Mouse (Mus musculus) hindbrain, embryonic 11.5 days (tissue): ENCODE results near the gene Bivm. TPM values are rescaled to one million over a fixed set of nuclear protein-coding genes. Genes with fewer than 3 reads are reported as not detected.

ENCODE experiments used
- ATAC-seq: fragments of 200-750 bp; cut with Nextera tagmentation; 2 replicates; pipeline ENCODE4 v1.8.0; 2017; ENCODE audit warnings: mild to moderate bottlenecking, moderate TSS enrichment, moderate library complexity; ENCODE audit not compliant: low FRiP score
- DNase-seq: peaks from one replicate; pipeline ENCODE4 v3.0.0-alpha.2; 2015; ENCODE audit warnings: low spot score
- H3K27ac ChIP-seq: fragments of 300-500 bp; sonication (generic); 2 replicates; pipeline ENCODE4 v1.5.1; 2014; ENCODE audit warnings: mild to moderate bottlenecking, low read depth, low read length
- H3K27me3 ChIP-seq: fragments of 300-500 bp; sonication (generic); 2 replicates; pipeline ENCODE4 v1.6.1; 2014; ENCODE audit warnings: mild to moderate bottlenecking, low read length, moderate library complexity, mixed read lengths; ENCODE audit not compliant: control insufficient read depth, insufficient read depth
- H3K36me3 ChIP-seq: fragments of 300-500 bp; sonication (generic); 2 replicates; pipeline ENCODE4 v1.6.1; 2014; ENCODE audit warnings: mild to moderate bottlenecking, low read length, moderate library complexity, mixed read lengths; ENCODE audit not compliant: control insufficient read depth, insufficient read depth
- H3K4me1 ChIP-seq: fragments of 300-500 bp; sonication (generic); replicated peaks from 2 replicates; pipeline ENCODE4 v1.6.1; 2014; ENCODE audit warnings: low read length, mixed read lengths; ENCODE audit not compliant: control insufficient read depth, insufficient read depth
- H3K4me2 ChIP-seq: fragments of 300-500 bp; sonication (generic); replicated peaks from 2 replicates; pipeline ENCODE4 v1.6.1; 2014; ENCODE audit warnings: mild to moderate bottlenecking, low read depth, low read length
- H3K4me3 ChIP-seq: fragments of 300-500 bp; sonication (generic); 2 replicates; pipeline ENCODE4 v1.5.1; 2014; ENCODE audit warnings: low read depth, low read length
- H3K9ac ChIP-seq: fragments of 300-500 bp; sonication (generic); 2 replicates; pipeline ENCODE4 v1.6.1; 2014; ENCODE audit warnings: low read depth, low read length
- H3K9me3 ChIP-seq: fragments of 300-500 bp; sonication (generic); 2 replicates; pipeline ENCODE4 v1.6.1; 2016; ENCODE audit warnings: low read length; ENCODE audit not compliant: control insufficient read depth
- WGBS: fragments of 180-500 bp; shearing (Covaris S2); extraction: QIAGEN DNeasy Blood & Tissue Kit; methylation state at CpG from one replicate; pipeline ENCODE4 v1.1.7; 2014; 5-methylcytosine and 5-hydroxymethylcytosine counted together
- polyA plus RNA-seq: library from polyadenylated mRNA; unstranded; fragments of >200 nt; fragmentation: Nextera tagmentation; extraction: Ambion mirVana; gene quantifications from 2 replicates; pipeline ENCODE4 v1.2.1, GENCODE M21; 2014

The Bivm gene
- polyA plus RNA-seq, 1 experiment from 2014 or later = 25.0 TPM

- Histone ChIP-seq H3K27me3 (no peaks in the 10 kb centered on the region), H3K36me3 (peaks cover 7% of the 10 kb centered on the region), H3K9ac (no peak overlapping the region), H3K9me3 (no peaks in the 10 kb centered on the region), H3K4me2 (no peak overlapping the region), H3K4me1 (no peaks in the 10 kb centered on the region), H3K4me3 (no peak overlapping the region), H3K27ac (no peak overlapping the region)
- WGBS = 97% methylated on average over 5 of the region's 5 CpGs
- DNase-seq (no peak), ATAC-seq (no peak)
These were observed 43.6 kb downstream of the Bivm start for GRCm38 (mm10) chr1:44162389-44162788.

- WGBS = 97% methylated on average over 3 of the region's 3 CpGs
- DNase-seq (no peak), ATAC-seq (no peak)
- Histone ChIP-seq H3K27ac (no peak overlapping the region), H3K36me3 (peaks cover 34% of the 10 kb centered on the region), H3K27me3 (no peaks in the 10 kb centered on the region), H3K9me3 (no peaks in the 10 kb centered on the region; the same call in 1 of the 2 replicates), H3K9ac (no peak overlapping the region), H3K4me2 (no peak overlapping the region), H3K4me3 (no peak overlapping the region), H3K4me1 (no peaks in the 10 kb centered on the region)
These were observed 49.2 kb downstream of the Bivm start for GRCm38 (mm10) chr1:44167859-44168383.

GRCm38 (mm10) chr1:44172656-44173055, 53.9 kb downstream of the Bivm start:
- Histone ChIP-seq H3K4me3 (no peak overlapping the region), H3K36me3 (peaks cover 31% of the 10 kb centered on the region), H3K27me3 (no peaks in the 10 kb centered on the region), H3K4me1 (no peaks in the 10 kb centered on the region), H3K9me3 (no peaks in the 10 kb centered on the region; the same call in 1 of the 2 replicates), H3K27ac (no peak overlapping the region), H3K4me2 (no peak overlapping the region), H3K9ac (no peak overlapping the region)
- 96% methylated on average over 4 of the region's 4 CpGs for WGBS
- ATAC-seq (no peak), DNase-seq (no peak)

- 92% methylated on average over 8 of the region's 8 CpGs for WGBS
- H3K36me3 ChIP-seq = peaks cover 22% of the 10 kb centered on the region
- H3K9ac ChIP-seq = no peak overlapping the region
- H3K4me3 ChIP-seq = no peak overlapping the region
- ATAC-seq (no peak), DNase-seq (no peak)
- no peak overlapping the region for H3K4me2 ChIP-seq
- no peak overlapping the region for H3K27ac ChIP-seq
- H3K9me3 ChIP-seq = no peaks in the 10 kb centered on the region; the same call in 1 of the 2 replicates
- no peaks in the 10 kb centered on the region for H3K4me1 ChIP-seq
- no peaks in the 10 kb centered on the region for H3K27me3 ChIP-seq
These were observed 55.1 kb downstream of the Bivm start for GRCm38 (mm10) chr1:44173903-44174302.

GRCm38 (mm10) chr1:44178086-44178485, 59.3 kb downstream of the Bivm start:
- Histone ChIP-seq H3K4me2 (no peak overlapping the region), H3K36me3 (peaks cover 6% of the 10 kb centered on the region; the same call in 1 of the 2 replicates)
- no peak for ATAC-seq

GRCm38 (mm10) chr1:44186396-44186795, 67.6 kb downstream of the Bivm start:
- H3K9ac ChIP-seq = no peak overlapping the region
- ATAC-seq = no peak

More at GRCm38 (mm10) chr1:44178086-44178485, 59.3 kb downstream of the Bivm start:
- Histone ChIP-seq H3K9me3 (no peaks in the 10 kb centered on the region), H3K27me3 (no peaks in the 10 kb centered on the region), H3K4me3 (no peak overlapping the region), H3K4me1 (no peaks in the 10 kb centered on the region), H3K27ac (no peak overlapping the region), H3K9ac (no peak overlapping the region)
- 93% methylated on average over 5 of the region's 5 CpGs for WGBS
- no peak for DNase-seq

More at GRCm38 (mm10) chr1:44186396-44186795, 67.6 kb downstream of the Bivm start:
- no peak overlapping the region for H3K4me3 ChIP-seq
- H3K9me3 ChIP-seq = no peaks in the 10 kb centered on the region
- no peak overlapping the region for H3K27ac ChIP-seq
- H3K36me3 ChIP-seq = no peaks in the 10 kb centered on the region
- no peak for DNase-seq
- H3K4me2 ChIP-seq = no peak overlapping the region
- no peaks in the 10 kb centered on the region for H3K4me1 ChIP-seq
- no peaks in the 10 kb centered on the region for H3K27me3 ChIP-seq

Other genes with a start within 250 kb of the Bivm start
- 68.2 and 74.1 TPM in 2 replicates for gene Tpp2, start 185.3 kb upstream of the Bivm start, polyA plus RNA-seq
- gene Mettl21c, start 98.9 kb upstream of the Bivm start, polyA plus RNA-seq = 0.67 and 0.79 TPM in 2 replicates
- 0.12 and 0.20 TPM in 2 replicates for gene Gm8251, start 57.0 kb upstream of the Bivm start, polyA plus RNA-seq
- 101 and 102 TPM in 2 replicates for gene Tex30, start 16.5 kb upstream of the Bivm start, polyA plus RNA-seq
- 56.9 and 59.9 TPM in 2 replicates for gene Kdelc1, start 149 bp upstream of the Bivm start, polyA plus RNA-seq
- gene Ercc5, start 28.8 kb downstream of the Bivm start, polyA plus RNA-seq = 38.9 and 47.6 TPM in 2 replicates
- gene Mettl21e, start 100.0 kb downstream of the Bivm start, polyA plus RNA-seq = not detected in 2 replicates